Mouse (Mus musculus) 3T3-L1 (cell line): ENCODE results near the gene Olfr1279.
"Not testable (repeated sequence)": the region's sequence is repeated elsewhere in the genome, so short reads cannot be mapped to it uniquely, and the experiment has no call there.

ENCODE experiments used
- DNase-seq: peaks from one replicate; pipeline ENCODE4 v3.0.0-alpha.2; 2015; ENCODE audit warnings: low read depth, low spot score

Olfr1279 gene

DNA sequence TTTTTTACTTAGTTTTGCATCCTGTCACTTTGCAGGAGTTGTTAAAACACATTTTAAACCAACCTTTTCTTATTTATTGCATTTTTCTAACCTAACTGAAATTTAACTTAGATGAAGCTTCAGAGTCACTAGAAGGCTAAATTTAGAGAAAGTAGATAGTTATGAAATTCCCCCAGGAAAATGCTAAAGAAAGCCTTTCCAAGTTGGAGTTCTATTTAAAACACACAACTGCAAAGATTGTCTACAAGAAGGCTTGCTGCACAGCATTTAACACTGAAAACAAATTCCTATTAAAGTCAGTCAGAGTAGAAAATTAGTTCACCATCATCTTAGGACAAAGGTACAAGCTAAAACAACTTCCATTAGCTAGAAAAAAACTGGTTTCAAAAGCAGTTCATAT, at the start of gene Olfr1279:
Olfr1279 (plus strand) TSS at position 262 of the 400 bp plus-strand sequence.
- no peak for DNase-seq

DNA sequence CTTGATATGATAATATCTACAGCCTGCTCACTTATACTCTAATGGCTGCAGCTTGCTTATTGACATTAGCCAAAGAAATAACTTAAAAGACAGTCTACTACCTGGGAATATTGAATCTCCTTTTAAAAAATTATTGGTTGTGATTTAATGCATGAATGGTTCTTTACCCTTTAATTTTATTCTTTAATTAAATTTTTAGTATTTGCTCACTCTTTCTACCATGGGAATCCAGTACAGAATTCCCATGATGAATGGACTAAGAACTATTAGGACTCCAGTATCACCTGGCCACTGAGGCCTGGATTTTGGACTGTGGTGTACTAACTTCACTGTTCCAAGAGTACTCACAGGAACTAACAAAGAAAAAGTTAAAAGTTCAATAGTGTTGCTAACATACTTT, 46.2 kb upstream of the Olfr1279 start, which contains the start of gene Olfr1276:
Olfr1276 (plus strand) TSS at position 301 of the 400 bp plus-strand sequence.
- no peak for DNase-seq

DNA sequence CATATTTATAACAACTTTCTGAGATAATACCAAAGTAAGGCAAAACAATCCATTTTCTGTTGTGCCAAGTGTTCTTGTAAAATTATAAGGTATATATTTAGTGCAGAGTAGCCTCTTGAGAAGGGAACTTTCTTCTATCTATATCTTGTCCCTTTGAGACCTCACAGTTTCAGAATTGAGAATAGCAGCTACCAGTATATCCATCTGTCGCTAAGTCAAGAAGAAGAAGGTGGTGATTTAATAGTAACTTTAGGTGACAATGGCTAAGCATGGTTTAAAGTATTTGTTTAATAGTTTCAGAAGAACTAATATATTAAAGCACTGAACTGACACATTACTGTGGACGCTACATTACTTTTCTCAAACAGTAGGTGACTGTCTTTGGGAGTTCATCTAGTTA, 26.4 kb upstream of the Olfr1279 start, which contains the start of gene Olfr1277:
Olfr1277 (minus strand) TSS at position 101 of the 400 bp plus-strand sequence.
- no peak for DNase-seq

DNA sequence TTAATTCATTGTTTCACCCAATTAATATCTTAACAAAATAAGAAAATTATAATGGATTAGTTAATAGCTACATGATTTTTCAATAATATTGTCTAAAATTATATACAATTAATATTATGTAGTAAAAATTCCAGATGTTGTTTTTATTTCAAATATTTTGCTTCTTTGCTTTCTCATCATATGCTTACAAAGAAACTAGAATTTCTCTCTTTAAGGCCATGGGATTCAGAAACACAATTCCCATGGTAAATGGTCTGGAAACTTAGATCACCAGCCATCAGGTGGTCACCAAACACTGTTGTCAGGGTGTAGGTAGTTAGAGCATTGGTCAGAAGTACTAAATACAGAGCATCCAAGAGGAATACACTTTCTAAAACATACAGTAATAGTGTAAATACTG, 10.6 kb upstream of the Olfr1279 start, which contains the start of gene Olfr1278:
Olfr1278 (plus strand) TSS at position 301 of the 400 bp plus-strand sequence.
- DNase-seq: no peak

DNA sequence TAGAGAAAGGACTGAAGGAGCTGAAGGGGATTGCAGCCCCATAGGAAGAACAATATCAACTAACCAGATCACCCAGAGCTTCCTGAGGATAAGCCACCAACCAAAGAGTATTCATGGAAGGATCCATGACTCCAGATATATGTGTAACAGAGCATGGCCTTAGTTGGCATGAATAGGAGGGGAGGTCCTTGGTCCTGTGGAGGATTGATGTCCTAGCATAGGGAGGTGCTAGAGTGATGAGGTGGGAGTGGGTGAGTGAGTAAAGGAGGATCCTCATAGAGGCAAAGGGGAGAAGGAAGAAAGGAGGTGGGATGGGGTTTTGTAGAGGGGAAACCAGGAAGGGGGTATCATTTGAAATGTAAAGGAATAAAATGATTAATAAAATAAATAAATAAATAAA, 1.9 kb upstream of the Olfr1279 start:
- no peak for DNase-seq

DNA sequence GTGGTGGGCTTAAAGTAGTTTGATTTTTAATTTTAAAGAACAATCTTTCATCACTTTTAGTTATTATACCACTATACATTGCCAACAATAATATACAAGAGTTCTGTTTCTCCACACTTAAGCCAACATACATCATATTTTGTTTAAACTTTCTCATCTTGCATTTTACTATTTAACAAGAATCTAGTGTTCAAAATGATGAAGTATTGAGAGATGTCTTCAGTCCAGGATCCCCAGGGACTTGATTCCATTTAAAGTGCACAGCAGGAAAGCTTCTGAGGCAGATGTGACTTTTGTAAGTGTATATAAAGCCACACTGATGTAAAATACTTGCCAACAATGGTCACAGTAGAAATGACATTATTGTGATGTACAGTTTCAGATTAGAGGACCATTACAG, 13.3 kb downstream of the Olfr1279 start, which contains the start of gene Olfr1280:
Olfr1280 (plus strand) TSS at position 301 of the 400 bp plus-strand sequence.
- DNase-seq: no peak

DNA sequence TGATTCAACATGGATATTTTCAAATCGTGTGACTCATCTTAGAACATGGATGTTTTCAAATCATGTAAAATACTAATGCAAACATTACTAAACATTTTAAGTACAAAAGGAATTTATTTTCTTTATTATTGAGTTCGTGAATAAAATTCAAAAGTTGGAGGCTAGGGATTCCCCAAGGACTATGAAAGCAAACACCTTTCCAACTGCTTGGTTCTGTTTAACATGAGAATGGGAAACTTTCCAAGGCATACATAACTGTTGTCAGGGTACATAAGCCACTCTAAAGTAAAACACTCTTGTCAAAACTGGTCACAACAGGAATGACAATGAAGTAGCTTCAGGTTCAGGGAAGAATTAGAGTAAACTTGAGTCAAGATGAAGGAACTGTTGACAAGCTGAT, 25.8 kb downstream of the Olfr1279 start, which contains the start of gene Olfr1281:
Olfr1281 (plus strand) TSS at position 301 of the 400 bp plus-strand sequence.
- DNase-seq: no peak

DNA sequence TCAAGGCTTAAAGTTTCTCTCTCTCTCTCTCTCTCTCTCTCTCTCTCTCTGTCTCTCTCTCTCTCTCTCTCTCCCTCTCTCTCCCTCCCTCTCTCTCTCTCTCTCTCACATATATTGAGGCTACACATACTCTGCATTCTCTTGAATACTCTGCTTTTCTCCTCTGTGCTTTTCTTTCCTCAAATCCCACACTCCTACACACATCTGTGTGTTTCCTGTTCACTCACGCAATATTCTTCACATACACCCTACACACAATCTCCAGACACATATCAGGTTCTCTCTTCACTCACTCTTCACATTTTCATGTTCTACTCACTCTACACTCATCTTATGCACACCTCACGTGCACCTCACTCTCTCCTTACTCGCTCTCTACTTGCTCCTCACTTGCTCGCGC, 33.3 kb downstream of the Olfr1279 start:
- not testable (repeated sequence) for DNase-seq

DNA sequence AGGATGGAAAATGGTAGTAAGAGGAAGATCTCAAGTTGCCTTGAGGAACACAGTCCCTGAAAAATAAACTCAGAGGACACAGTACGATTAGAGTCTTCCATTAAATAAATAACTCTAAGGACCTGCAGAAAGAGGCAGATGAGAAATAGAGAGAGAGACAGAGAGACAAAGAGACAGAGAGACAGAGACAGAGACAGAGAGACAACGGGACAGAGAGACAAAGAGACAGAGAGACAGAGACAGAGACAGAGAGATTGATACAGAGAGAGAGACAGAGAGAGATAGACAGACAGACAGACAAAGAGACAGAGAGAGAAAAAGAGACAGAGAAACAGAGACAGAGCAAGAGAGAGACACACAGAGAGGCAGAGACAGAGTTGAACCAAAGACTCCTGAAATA, 35.5 kb downstream of the Olfr1279 start, which contains the start of gene Olfr1282:
Olfr1282 (minus strand) TSS at position 101 of the 400 bp plus-strand sequence.
- DNase-seq: no peak
